Mouse (Mus musculus) frontal cortex, adult (tissue): Measurements from ENCODE around the gene Hfe2.

Experiments
- ATAC-seq: cut with Nextera tagmentation; 2 replicates; pipeline ENCODE4 v1.9.2; 2017; ENCODE audit warnings: mild to moderate bottlenecking, moderate library complexity, mixed read lengths; ENCODE audit not compliant: low TSS enrichment

The Hfe2 gene

DNA sequence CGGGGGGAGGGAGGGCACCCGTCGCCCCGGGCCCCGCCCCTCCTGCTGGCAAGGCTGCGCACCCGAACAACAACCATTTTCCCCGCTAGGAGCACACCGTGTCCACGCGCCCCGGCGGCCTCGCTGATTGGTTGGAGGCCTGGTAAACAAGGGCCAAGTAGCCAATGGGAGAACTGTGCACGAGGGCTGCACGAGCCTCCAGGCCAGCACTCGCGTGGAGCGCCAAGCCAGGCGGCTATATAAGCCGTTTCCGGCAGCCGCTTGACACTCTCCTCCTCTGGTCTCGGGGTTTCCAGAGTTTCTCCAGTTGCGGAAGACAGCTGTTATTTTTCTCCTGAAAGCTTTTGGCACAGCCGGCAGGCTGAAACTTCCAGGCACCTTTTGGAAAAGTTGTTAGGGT, 32.7 kb downstream of the Hfe2 start, which contains the start of gene Txnip:
Gene Txnip (plus strand): TSS at position 264 of the 400 bp plus-strand sequence.
- ATAC-seq: peak; percentile 98

DNA sequence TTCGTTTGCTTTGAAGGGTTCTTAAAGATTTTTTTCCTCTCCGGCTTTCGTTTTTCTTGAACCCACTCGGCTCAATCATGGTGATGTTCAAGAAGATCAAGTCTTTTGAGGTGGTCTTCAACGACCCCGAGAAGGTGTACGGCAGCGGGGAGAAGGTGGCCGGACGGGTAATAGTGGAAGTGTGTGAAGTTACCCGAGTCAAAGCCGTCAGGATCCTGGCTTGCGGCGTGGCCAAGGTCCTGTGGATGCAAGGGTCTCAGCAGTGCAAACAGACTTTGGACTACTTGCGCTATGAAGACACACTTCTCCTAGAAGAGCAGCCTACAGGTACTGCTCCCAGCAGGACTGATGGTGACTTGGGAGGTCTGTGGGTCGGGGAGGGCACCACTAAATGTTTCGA, 33.2 kb downstream of the Hfe2 start:
- no peak for ATAC-seq

DNA sequence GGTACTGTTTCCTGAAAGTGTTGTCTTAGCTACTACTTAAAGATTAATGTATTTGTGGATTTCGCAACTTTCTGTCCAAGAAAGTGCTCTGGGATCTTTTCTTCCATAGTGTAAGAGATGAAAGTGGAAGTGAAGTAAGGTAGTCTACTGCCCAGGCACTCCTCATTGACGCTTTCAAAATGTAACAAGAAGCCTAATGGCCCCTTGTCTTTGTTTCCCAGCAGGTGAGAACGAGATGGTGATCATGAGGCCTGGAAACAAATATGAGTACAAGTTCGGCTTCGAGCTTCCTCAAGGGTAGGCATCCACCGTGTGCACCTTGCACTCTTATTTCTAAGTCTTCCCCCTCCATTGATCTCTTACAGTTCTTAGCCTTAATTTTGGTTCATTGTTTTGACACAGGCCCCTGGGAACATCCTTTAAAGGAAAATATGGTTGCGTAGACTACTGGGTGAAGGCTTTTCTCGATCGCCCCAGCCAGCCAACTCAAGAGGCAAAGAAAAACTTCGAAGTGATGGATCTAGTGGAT, 33.8 kb downstream of the Hfe2 start:
- no peak for ATAC-seq

DNA sequence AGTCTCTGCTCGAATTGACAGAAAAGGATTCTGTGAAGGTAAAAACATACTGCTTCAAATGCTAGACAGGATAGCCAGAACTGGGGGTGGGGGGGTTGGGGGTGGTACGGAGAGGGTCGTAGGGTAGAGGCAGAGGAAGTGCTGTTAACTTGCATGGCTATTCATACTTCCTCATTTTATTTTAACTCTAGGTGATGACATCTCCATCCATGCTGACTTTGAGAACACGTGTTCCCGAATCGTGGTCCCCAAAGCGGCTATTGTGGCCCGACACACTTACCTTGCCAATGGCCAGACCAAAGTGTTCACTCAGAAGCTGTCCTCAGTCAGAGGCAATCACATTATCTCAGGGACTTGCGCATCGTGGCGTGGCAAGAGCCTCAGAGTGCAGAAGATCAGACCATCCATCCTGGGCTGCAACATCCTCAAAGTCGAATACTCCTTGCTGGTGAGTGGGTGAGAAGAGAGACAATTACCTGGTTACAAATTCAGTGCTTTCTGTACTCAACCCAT, 34.5 kb downstream of the Hfe2 start:
- no peak for ATAC-seq

DNA sequence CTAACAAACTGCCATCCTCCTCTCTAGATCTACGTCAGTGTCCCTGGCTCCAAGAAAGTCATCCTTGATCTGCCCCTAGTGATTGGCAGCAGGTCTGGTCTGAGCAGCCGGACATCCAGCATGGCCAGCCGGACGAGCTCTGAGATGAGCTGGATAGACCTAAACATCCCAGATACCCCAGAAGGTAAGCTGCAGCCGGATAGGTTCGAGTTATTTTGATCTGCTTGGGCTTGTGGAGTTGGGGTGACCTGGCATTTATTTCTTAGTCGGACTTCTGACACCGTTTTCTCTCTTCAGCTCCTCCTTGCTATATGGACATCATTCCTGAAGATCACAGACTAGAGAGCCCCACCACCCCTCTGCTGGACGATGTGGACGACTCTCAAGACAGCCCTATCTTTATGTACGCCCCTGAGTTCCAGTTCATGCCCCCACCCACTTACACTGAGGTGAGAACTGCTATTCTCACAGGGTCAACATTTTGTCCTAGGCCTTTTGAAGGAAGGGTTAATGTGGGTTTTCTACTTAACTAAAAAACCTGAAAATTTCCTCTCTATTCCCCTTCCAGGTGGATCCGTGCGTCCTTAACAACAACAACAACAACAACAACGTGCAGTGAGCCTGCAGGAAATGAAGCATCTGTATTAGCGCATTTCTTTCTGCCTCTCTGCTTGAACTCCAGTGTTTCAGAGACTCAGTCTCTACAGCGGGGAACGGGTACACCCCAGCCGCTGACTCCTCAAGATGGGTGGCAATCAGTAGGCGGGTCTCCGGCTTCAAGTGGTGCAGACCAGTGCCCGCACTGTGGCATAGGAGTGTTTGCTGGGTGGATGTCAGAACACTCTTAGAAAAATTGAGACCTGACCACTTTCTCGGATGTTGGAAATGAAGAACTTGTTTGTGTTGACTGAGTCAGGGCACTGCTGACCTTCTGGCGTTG, 35.2 kb downstream of the Hfe2 start:
- ATAC-seq: no peak

DNA sequence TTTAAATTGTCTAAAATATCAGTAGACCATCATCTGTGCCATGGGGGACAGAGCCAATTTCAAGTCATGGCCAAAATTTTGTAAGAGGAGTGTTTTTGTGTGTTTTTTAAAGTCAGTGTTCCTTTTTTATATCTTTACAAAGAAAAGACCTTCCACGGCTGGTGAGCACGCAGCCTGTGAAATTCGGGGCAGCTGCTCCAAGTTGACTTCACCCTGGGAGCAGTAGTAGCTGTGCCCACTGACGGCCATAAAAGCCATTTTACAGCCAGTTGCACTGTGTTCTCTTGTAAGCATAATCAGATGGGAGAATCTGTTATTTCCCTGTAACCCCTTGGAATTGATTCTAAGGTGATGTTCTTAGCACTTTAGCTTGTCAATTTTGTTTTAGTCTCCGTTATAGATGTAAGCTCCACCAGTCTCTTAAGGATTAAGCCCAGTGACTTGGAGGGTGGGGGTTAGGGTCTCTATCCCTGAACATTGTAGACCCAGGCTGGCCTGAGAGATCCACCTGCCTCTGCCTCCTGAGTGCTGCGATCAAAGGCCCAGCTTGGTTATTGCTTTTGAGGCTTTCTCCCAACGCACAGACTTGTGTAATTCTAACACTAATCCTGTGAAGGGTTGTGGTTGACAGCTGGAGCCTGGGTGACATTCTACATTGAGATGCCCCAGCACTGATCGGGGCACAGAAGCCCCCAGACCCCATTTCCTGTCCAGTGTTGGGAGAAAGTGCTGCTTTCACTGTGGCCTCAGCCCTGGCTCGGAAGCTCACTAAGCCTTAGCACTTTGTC, 36.1 kb downstream of the Hfe2 start:
- ATAC-seq: no peak

DNA sequence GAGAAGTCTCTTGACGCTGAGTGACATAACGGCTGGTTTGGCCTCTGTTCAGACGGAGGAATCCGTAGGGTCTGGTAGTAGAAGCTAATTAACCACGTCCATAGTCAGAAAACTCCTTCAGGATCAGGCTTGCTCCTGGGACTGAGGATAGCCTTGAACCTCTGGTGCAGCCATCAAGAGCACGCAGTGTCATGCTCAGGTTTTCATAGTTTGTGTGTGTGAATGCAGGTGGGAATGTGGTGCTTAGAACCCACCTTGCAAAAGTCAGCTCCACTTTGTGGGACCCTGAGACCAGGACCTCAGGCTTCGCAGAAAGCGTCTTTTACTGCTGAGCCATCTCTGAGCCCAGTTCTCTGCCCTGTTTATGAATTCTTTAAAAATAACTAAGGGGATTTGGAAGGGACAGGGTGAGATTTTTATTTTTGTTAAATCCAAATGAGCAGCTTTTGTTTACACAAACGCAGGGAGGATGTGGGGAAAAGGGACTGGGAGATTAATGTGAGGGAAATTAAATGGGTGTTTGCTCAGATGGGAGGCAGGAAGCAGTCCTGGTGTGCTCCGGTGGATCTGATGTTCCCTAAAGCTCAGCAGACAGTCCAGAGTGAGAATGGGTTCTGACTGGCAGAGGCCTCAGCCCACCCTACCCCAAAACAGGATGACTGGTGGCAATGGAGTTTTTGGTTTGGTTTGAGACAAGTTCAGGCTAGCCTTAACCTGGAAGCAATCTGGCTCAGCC, 37.1 kb downstream of the Hfe2 start:
- ATAC-seq: no peak

DNA sequence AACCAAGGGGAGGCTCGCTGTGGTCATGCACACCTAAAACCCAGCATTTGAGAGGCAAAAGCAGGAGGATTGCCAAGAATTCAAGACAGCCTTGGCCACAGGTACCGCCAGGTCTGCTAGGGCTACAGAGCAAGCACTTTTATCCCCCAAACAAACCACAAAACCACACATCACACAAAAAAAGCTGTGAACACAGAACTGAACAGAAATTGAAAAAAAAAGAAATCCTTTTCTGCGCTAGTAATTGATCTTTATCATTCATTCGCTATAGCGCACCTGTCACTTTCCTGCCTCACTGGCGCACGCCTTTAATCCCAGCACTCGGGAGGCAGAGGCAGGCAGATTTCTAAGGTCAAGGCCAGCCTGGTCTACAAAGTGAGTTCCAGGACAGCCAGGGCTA, 38.3 kb downstream of the Hfe2 start:
- ATAC-seq: no peak

DNA sequence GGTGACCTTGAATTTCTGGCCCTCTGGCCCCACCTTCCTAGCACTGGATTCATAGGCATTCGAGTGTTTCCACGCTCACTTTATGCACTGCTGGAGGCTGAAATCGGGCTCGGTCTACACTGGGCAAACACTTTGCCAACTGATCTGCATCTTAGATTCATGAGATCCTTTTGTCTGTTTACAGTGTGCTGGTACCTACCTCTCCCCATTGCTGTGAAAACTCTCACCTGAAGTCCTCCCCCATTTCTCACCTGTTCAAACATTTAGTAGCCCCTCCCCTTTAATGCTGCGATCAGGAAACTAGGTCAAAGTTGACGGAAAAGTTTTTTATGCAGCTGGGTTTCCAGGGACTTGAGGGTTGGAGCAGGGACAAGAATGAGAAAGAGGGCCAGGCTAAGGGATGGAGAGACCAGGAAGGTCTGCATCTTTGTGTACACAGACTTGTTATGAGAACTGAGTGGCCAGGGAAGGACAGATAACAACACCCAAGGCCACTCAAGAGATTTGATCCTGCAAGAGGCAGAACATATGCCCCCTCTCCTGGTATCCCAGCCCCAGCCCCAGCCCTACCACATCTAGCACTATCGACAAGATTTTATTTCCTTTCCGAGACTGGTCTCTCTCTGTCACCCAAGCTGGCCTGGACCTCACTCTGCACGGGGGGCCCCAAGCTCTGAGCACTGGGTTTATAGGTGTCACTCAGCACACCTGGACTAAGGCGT, 39.1 kb downstream of the Hfe2 start:
- no peak for ATAC-seq

DNA sequence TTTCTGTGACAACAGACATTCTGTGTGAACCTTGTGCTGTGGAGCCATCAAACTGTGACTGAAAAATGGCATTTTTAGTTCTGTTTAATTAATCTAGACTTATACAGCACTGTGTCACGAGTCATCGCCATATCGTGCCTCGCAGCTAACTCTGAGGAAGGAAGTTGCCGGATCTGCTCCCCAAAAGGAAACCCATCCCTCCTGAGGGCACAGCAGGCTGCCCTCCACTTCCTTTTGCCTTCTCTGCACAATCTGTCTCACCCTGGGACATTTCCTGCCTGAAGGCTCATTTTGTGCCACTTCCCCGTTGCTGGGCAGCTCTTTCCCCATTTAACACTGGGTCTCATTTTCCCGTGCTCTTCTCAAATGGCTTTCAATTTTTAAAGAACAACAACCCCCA, 39.7 kb downstream of the Hfe2 start:
- no peak for ATAC-seq

DNA sequence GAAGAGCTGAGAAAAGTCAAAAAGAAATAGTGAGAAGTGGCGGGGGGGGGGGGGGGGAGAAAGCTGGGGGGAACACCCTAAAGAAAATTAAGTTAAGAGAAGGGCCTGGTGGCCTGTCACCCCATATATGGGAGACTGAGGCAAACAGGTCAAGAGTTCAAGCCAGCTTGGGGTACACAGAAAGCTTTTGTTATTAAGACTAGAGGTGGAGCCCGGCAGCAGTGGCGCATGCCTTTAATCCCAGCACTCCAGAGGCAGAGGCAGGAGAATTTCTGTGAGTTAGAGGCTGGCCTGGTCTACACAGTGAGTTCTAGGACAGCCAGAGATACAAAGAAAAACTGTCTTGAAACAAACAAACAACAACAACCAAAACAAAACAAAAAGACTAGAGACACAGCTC, 40.1 kb downstream of the Hfe2 start:
- no peak for ATAC-seq

DNA sequence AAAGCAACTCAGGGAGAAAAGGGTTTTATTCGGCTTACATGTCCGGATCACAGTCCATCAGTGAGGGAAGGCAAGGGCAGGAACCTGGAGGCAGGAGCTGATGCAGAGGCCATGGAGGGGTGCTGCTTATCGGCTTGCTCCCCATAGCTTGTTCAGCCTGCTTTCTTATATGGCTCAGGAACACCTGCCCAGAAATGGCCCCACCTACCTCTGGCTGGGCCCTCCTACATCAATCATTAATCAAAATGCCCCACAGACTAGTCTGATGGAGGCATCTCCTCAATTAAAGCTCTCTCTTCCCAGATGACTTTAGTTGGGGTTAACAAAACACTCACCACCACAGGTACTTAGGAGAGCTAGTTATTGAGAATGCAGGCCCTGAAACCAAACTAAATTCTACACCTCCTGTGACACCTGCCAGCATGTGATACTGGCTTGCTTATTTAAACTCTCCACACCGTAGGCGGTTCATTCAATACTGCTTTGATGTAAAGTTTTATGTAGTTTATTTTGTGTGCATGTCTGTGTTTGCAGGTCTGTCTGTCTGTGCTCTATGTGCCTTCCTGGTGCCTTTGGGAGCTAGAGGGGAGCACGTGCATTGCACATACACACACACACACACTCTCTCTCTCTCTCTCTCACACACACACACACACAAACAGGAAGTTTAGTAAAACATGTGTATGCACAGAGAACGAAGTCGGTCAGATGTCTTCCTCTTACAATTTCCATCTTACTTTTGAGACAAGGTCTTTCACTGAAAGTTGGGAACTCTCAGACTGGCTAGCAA, 41.9 kb downstream of the Hfe2 start:
- ATAC-seq: no peak

DNA sequence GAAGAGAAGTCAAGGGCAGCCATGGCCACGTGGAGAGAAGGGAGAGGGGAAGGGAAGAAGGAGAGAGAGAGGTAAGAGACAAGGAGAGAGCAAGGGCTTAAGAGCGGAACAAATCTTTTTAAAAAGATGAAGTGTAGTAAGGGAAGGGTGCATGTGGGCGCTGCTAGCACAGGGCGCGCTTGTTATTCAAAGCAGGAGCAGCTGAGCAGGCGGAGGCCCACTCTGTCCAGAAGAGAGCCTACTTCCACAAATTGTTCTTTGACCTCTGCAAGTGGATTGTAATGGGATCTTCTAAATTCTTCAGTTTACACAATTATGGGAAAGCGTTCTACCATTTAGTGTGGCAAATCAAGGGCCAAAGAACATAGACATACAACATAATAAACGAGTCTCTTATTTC, 43.6 kb downstream of the Hfe2 start:
- ATAC-seq: no peak

DNA sequence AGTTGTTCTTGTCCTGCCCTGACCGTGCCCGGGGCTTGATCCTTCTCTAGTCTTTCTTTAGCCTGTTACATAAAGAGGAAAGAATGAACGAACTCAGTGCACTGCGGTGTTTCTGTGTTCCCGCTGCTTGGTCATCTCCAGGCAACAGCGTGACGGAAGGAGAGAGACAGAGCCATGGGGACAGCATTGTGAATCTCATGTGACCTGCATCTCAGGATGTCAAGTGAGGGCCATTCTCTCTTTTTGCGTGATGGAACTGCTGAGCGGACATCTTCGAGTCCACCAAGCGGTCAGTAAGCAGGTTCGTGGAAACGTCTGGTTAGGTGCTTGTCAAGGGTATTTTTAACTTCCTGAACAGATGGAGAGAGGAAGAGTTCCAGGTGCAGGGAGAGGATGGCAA, 44.5 kb downstream of the Hfe2 start:
- ATAC-seq: no peak

DNA sequence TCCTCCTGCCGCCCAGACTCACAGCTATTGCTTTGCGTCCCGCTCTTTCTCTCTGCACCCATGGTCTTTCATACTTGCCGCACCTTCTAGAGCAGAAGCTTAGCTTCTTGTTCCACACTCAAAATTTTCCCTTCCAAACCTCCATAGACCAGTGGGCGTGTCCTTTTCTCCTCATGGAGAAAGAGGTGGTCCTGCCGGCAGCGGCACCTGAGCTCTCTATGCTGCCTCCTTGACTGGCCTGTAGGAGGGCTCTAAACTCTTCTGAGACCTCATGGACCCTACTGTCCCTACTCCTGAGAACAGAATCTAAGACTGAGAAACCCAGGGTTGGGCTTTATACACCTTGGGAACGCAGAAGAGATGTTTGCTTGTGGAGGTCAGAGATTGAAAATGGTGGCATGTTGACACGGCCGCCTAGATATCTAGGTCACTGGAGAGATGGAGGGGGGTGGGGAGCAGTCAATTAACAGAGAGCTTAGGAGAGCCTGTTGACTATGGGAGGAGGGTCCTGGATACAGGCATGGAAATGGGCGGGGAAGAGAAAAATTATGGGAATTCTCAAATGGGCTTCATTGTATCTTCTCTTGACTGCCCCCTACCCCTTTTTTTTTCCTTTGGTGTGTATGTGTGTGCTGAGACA, 45.1 kb downstream of the Hfe2 start:
- no peak for ATAC-seq

DNA sequence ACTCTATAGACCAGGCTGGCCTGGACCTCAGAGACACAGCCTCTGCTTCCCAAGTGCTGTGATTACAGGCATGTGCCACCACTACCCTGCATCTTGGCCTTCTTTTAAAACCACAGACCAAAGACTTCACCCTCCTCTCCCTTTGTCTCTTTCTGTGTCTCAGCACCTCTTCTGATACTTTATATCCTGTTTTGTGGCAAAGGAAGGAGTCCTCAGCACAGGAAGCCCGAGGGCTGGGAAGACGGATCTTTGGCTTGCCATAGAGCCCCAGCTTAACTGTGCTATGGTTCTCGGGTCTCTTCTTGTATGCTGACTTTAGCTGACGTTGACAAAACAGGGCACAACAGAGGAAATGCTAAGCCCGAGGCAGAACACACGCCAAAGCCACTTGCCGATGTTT, 45.7 kb downstream of the Hfe2 start:
- ATAC-seq: no peak

DNA sequence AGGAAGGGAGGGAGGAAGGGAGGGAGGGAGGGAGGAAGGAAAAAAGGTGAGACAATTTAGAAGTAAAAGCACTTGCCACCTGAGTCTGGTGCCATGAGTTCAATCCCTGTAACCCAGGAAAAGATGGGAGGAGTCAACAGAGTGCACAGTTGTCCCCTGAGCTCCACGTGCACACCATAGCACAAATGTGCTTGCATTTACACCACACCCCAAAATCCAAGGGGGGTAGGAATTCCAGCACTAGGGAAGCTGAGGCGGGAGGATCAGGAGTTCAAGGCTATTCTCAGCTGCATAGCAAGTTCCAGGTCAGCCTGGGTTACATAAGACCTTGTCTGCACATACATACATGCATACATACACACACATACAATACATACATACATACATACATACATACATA, 46.4 kb downstream of the Hfe2 start:
- no peak for ATAC-seq

DNA sequence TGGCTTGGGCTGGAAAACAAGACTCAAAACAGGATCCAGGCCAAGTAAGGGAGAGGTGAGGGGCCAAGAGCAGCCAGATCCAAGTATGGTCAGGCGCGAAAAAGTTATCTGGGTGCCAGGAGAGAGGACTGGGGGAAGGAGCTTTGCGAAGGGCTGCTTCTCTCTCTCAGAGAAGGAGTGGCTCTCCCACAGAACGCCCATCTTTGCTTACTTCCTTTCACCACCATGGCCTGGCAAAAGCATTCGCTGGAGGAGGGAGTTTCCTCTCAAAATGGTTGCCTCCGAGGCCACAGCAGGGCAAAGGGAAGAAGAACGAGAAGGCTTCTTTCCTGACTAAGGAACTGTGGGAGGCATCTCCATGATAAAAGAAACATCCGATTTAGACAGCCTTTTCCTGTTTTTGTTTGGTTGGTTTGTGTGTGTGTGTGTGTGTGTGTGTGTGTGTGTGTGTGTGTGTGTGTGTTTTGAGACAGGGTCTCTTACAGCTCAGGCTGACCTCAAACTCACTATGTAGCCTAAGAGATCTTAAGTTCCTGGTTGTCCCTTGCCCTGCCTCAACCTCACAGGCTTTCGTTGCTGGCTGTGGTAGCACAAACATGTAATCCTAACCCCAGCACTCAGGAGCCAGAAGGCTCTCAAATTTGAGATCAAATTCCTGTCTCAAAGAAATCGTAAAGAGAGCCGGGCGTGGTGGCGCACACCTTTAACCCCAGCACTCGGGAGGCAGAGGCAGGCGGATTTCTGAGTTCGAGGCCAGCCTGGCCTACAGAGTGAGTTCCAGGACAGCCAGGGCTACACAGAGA, 47.1 kb downstream of the Hfe2 start:
- ATAC-seq: no peak
